Mouse (Mus musculus): ENCODE data around the gene Alpk1. TPM values are rescaled to one million over a fixed set of nuclear protein-coding genes. Genes with fewer than 3 reads are reported as not detected.

The Alpk1 gene
- polyA plus RNA-seq, 1 experiment: 1.8 TPM

GRCm38 (mm10) chr3:127728046-127728445 is 52.3 kb downstream of the Alpk1 start:
- no peaks in the 10 kb centered on the region for H3K27me3 ChIP-seq (ENCODE audit: control insufficient read depth, insufficient read depth, low read length)
- peaks cover 9% of the 10 kb centered on the region; the same call in 1 of the 2 replicates for H3K36me3 ChIP-seq (ENCODE audit: control insufficient read depth, insufficient read depth, low read length)
- H3K4me1 ChIP-seq (ENCODE audit: control insufficient read depth, insufficient read depth, insufficient read length, low read length): no peaks in the 10 kb centered on the region
- TF ChIP-seq CTCF (IDR thresholded peaks at IDR 0.05; ENCODE audit: extremely low read depth, insufficient read length, insufficient replicate concordance, low read depth, low read length) (no peak), POLR2A (IDR thresholded peaks at IDR 0.05; ENCODE audit: low read depth, low read length) (no peak)
- H3K4me3 ChIP-seq (ENCODE audit: low read depth, low read length): no peak overlapping the region
- no peak overlapping the region for H3K27ac ChIP-seq (ENCODE audit: insufficient read depth, low read depth, low read length)
- 92% methylated on average over 9 of the region's 9 CpGs for WGBS

- TF ChIP-seq POLR2A (IDR thresholded peaks at IDR 0.05; ENCODE audit: low read depth, low read length) (no peak), CTCF (IDR thresholded peaks at IDR 0.05; ENCODE audit: extremely low read depth, insufficient read length, insufficient replicate concordance, low read depth, low read length) (no peak)
Observed at GRCm38 (mm10) chr3:127720948-127721347, 59.4 kb downstream of the Alpk1 start.

GRCm38 (mm10) chr3:127720050-127720449 is 60.3 kb downstream of the Alpk1 start:
- H3K4me1 ChIP-seq (ENCODE audit: control insufficient read depth, insufficient read depth, insufficient read length, low read length): peaks cover 4% of the 10 kb centered on the region; the same call in 1 of the 2 replicates
- no peak overlapping the region for H3K4me3 ChIP-seq (ENCODE audit: low read depth, low read length)
- H3K36me3 ChIP-seq (ENCODE audit: control insufficient read depth, insufficient read depth, low read length): peaks cover 4% of the 10 kb centered on the region; the same call in 1 of the 2 replicates
- no peaks in the 10 kb centered on the region for H3K27me3 ChIP-seq (ENCODE audit: control insufficient read depth, insufficient read depth, low read length)
- TF ChIP-seq CTCF (IDR thresholded peaks at IDR 0.05; ENCODE audit: extremely low read depth, insufficient read length, insufficient replicate concordance, low read depth, low read length): no peak
- no peak for TF ChIP-seq POLR2A (IDR thresholded peaks at IDR 0.05; ENCODE audit: low read depth, low read length)
- H3K27ac ChIP-seq (ENCODE audit: insufficient read depth, low read depth, low read length): no peak overlapping the region
- 70% methylated on average over 6 of the region's 6 CpGs for WGBS

More at GRCm38 (mm10) chr3:127720948-127721347, 59.4 kb downstream of the Alpk1 start:
- no peak overlapping the region for H3K4me3 ChIP-seq (ENCODE audit: low read depth, low read length)
- H3K36me3 ChIP-seq (ENCODE audit: control insufficient read depth, insufficient read depth, low read length): peaks cover 4% of the 10 kb centered on the region; the same call in 1 of the 2 replicates
- peaks cover 4% of the 10 kb centered on the region; the same call in 1 of the 2 replicates for H3K4me1 ChIP-seq (ENCODE audit: control insufficient read depth, insufficient read depth, insufficient read length, low read length)
- H3K27ac ChIP-seq (ENCODE audit: insufficient read depth, low read depth, low read length): no peak overlapping the region
- WGBS: 27% methylated on average over 4 of the region's 4 CpGs
- H3K27me3 ChIP-seq (ENCODE audit: control insufficient read depth, insufficient read depth, low read length): no peaks in the 10 kb centered on the region

- Histone ChIP-seq H3K4me1 (ENCODE audit: control insufficient read depth, insufficient read depth, insufficient read length, low read length) (peaks cover 4% of the 10 kb centered on the region; the same call in 1 of the 2 replicates), H3K27ac (ENCODE audit: insufficient read depth, low read depth, low read length) (no peak overlapping the region), H3K27me3 (ENCODE audit: control insufficient read depth, insufficient read depth, low read length) (no peaks in the 10 kb centered on the region), H3K36me3 (ENCODE audit: control insufficient read depth, insufficient read depth, low read length) (peaks cover 4% of the 10 kb centered on the region; the same call in 1 of the 2 replicates), H3K4me3 (ENCODE audit: low read depth, low read length) (no peak overlapping the region)
- 80% methylated on average over 5 of the region's 5 CpGs for WGBS
- TF ChIP-seq CTCF (IDR thresholded peaks at IDR 0.05; ENCODE audit: extremely low read depth, insufficient read length, insufficient replicate concordance, low read depth, low read length) (no peak), POLR2A (IDR thresholded peaks at IDR 0.05; ENCODE audit: low read depth, low read length) (no peak)
Observed at GRCm38 (mm10) chr3:127719601-127720000, 60.7 kb downstream of the Alpk1 start.

GRCm38 (mm10) chr3:127716759-127717158 is 63.6 kb downstream of the Alpk1 start:
- whole genome bisulfite sequencing: 50% methylated on average over 2 of the region's 2 CpGs

GRCm38 (mm10) chr3:127713112-127713511 is 67.2 kb downstream of the Alpk1 start:
- Histone ChIP-seq H3K36me3 (ENCODE audit: control insufficient read depth, insufficient read depth, low read length) (no peaks in the 10 kb centered on the region), H3K4me3 (ENCODE audit: low read depth, low read length) (no peak overlapping the region), H3K27ac (ENCODE audit: insufficient read depth, low read depth, low read length) (no peak overlapping the region), H3K4me1 (ENCODE audit: control insufficient read depth, insufficient read depth, insufficient read length, low read length) (no peaks in the 10 kb centered on the region), H3K27me3 (ENCODE audit: control insufficient read depth, insufficient read depth, low read length) (no peaks in the 10 kb centered on the region)
- WGBS: 86% methylated on average over 9 of the region's 9 CpGs
- TF ChIP-seq CTCF (IDR thresholded peaks at IDR 0.05; ENCODE audit: extremely low read depth, insufficient read length, insufficient replicate concordance, low read depth, low read length) (no peak), POLR2A (IDR thresholded peaks at IDR 0.05; ENCODE audit: low read depth, low read length) (no peak)

More at GRCm38 (mm10) chr3:127716759-127717158, 63.6 kb downstream of the Alpk1 start:
- Histone ChIP-seq H3K4me1 (ENCODE audit: control insufficient read depth, insufficient read depth, insufficient read length, low read length) (peaks cover 4% of the 10 kb centered on the region; the same call in 1 of the 2 replicates), H3K27me3 (ENCODE audit: control insufficient read depth, insufficient read depth, low read length) (no peaks in the 10 kb centered on the region), H3K4me3 (ENCODE audit: low read depth, low read length) (no peak overlapping the region), H3K27ac (ENCODE audit: insufficient read depth, low read depth, low read length) (no peak overlapping the region), H3K36me3 (ENCODE audit: control insufficient read depth, insufficient read depth, low read length) (no peaks in the 10 kb centered on the region)
- TF ChIP-seq CTCF (IDR thresholded peaks at IDR 0.05; ENCODE audit: extremely low read depth, insufficient read length, insufficient replicate concordance, low read depth, low read length) (no peak), POLR2A (IDR thresholded peaks at IDR 0.05; ENCODE audit: low read depth, low read length) (no peak)

GRCm38 (mm10) chr3:127711536-127711935 is 68.8 kb downstream of the Alpk1 start:
- H3K27me3 ChIP-seq (ENCODE audit: control insufficient read depth, insufficient read depth, low read length): no peaks in the 10 kb centered on the region
- no peak overlapping the region for H3K4me3 ChIP-seq (ENCODE audit: low read depth, low read length)
- WGBS: 76% methylated on average over 3 of the region's 3 CpGs
- no peak overlapping the region for H3K27ac ChIP-seq (ENCODE audit: insufficient read depth, low read depth, low read length)
- no peaks in the 10 kb centered on the region for H3K36me3 ChIP-seq (ENCODE audit: control insufficient read depth, insufficient read depth, low read length)
- no peaks in the 10 kb centered on the region for H3K4me1 ChIP-seq (ENCODE audit: control insufficient read depth, insufficient read depth, insufficient read length, low read length)
- TF ChIP-seq CTCF (IDR thresholded peaks at IDR 0.05; ENCODE audit: extremely low read depth, insufficient read length, insufficient replicate concordance, low read depth, low read length): no peak
- TF ChIP-seq POLR2A (IDR thresholded peaks at IDR 0.05; ENCODE audit: low read depth, low read length): no peak
